Mouse (Mus musculus) ES-Bruce4 (cell line): ENCODE data around the gene Btbd6.

ENCODE experiments used
- CTCF ChIP-seq: IDR thresholded peaks from one replicate; pipeline ENCODE4 v1.8.1; 2011; ENCODE audit warnings: low read depth, low read length
- POLR2A ChIP-seq: IDR thresholded peaks from one replicate; pipeline ENCODE4 v1.8.1; 2011; ENCODE audit warnings: low read length; ENCODE audit not compliant: insufficient read depth

GRCm38 (mm10) chr12:113028067-113028466 is 51.8 kb downstream of the Btbd6 start:
- no peak for TF ChIP-seq POLR2A
- TF ChIP-seq CTCF, result no peak
